Mouse (Mus musculus) heart, embryonic 11.5 days (tissue): ENCODE results near the gene 1700029I15Rik. TPM values are rescaled to one million over a fixed set of nuclear protein-coding genes. Genes with fewer than 3 reads are reported as not detected.
A peak's percentile ranks its signal among the peaks of the same experiment; 100 is the strongest.

Experiments
- ATAC-seq: fragments of 200-750 bp; cut with Nextera tagmentation; replicated peaks from 2 replicates; pipeline ENCODE4 v1.8.0; 2017; ENCODE audit warnings: moderate library complexity; ENCODE audit not compliant: insufficient number of reproducible peaks, low FRiP score, low TSS enrichment
- H3K27ac ChIP-seq: fragments of 300-500 bp; sonication (generic); 2 replicates; pipeline ENCODE4 v1.5.1; 2014; ENCODE audit warnings: mild to moderate bottlenecking, low read depth, low read length
- H3K27me3 ChIP-seq: fragments of 300-500 bp; sonication (generic); 2 replicates; pipeline ENCODE4 v1.6.1; 2014; ENCODE audit warnings: mild to moderate bottlenecking, low read length, mixed read lengths; ENCODE audit not compliant: control insufficient read depth, insufficient read depth
- H3K36me3 ChIP-seq: fragments of 300-500 bp; sonication (generic); 2 replicates; pipeline ENCODE4 v1.6.1; 2014; ENCODE audit warnings: mild to moderate bottlenecking, low read length, moderate library complexity, mixed read lengths; ENCODE audit not compliant: control insufficient read depth, insufficient read depth
- H3K4me1 ChIP-seq: fragments of 300-500 bp; sonication (generic); 2 replicates; pipeline ENCODE4 v1.6.1; 2014; ENCODE audit warnings: low read length; ENCODE audit not compliant: control insufficient read depth, insufficient read depth
- H3K4me2 ChIP-seq: fragments of 300-500 bp; sonication (generic); 2 replicates; pipeline ENCODE4 v1.6.1; 2014; ENCODE audit warnings: mild to moderate bottlenecking, moderate library complexity
- H3K4me3 ChIP-seq: fragments of 300-500 bp; sonication (generic); 2 replicates; pipeline ENCODE4 v1.5.1; 2014; ENCODE audit warnings: low read depth, low read length
- H3K9ac ChIP-seq: fragments of 300-500 bp; sonication (generic); 2 replicates; pipeline ENCODE4 v1.6.1; 2014; ENCODE audit warnings: mild to moderate bottlenecking, low read depth, low read length, moderate library complexity
- H3K9me3 ChIP-seq: fragments of 300-500 bp; sonication (generic); replicated peaks from 2 replicates; pipeline ENCODE4 v1.6.1; 2016; ENCODE audit warnings: low read length; ENCODE audit not compliant: control insufficient read depth
- WGBS: fragments of 180-500 bp; shearing (Covaris S2); extraction: QIAGEN DNeasy Blood & Tissue Kit; methylation state at CpG from one replicate; pipeline ENCODE4 v1.1.7; 2014; ENCODE audit not compliant: insufficient replicate concordance; 5-methylcytosine and 5-hydroxymethylcytosine counted together
- polyA plus RNA-seq: library from polyadenylated mRNA; unstranded; fragments of >200 nt; fragmentation: Nextera tagmentation; extraction: Ambion mirVana; gene quantifications from 2 replicates; pipeline ENCODE4 v1.2.1, GENCODE M21; 2014

Gene 1700029I15Rik
- polyA plus RNA-seq, 1 experiment from 2014 or later, result 0.67 TPM

DNA sequence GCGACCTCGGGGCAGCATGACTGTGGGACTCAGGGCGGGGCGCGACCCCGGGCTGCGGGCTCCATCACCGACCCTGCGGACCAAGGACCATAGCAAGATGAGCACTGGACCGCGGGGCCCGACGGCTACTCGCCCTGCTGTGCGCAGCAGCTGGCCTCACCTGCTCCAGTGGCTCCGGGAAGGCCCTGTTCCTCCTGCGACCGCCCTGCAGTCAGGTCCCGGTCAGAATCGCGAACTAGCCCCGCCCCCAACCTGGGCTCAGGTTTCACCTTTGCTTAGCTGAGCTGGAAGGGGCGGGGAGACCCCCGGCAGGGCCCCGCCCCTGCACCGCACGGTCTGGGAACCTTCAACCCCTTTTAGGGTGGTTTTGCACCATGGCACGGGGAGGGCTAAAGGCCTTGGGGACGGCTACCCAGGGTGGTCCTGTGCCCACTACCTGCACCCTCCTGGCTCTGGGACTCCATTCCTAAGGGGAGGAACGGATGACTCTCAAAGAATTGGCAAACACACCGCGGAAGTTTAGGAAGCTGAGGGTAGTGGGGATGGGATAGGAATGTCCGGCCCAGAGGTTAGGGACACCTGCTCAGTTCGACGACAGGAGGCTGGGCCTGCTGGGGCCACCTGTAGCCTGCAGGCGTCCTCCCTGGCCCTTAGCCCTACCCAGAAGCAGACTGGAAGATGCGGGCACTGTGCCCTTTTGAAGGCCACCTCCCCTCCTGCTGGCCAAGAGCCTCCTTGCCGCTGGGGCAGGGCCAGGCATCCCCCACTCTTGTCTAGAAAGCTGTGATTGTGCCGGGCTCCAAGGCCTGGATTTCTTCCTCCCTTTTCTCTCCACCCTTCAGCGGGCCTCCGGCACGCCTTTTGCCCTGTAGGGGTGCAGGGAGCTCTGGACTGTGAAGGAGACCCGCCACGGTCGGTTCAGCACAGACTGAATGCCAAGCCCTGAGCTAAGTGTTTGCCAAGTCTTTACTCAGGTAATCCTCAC lies 11.2 kb upstream of the 1700029I15Rik start:
- peak overlapping the region; percentile 52; the same call in 1 of the 2 replicates for H3K9ac ChIP-seq
- no peaks in the 10 kb centered on the region for H3K36me3 ChIP-seq
- H3K4me2 ChIP-seq, result peak overlapping the region; percentile 85
- H3K9me3 ChIP-seq, result no peaks in the 10 kb centered on the region
- peaks cover 25% of the 10 kb centered on the region for H3K4me1 ChIP-seq
- H3K4me3 ChIP-seq, result peak overlapping the region; percentile 46
- no peak overlapping the region for H3K27ac ChIP-seq
- H3K27me3 ChIP-seq, result peaks cover 55% of the 10 kb centered on the region
- WGBS, result 5% methylated on average over 44 of the region's 45 CpGs
- ATAC-seq, result 0 out of 2 replicates have a peak, but pooled peaks have one; percentile 3

- ATAC-seq, result no peak
- 27% methylated on average over 10 of the region's 10 CpGs for WGBS
- Histone ChIP-seq H3K4me1 (peaks cover 29% of the 10 kb centered on the region), H3K27me3 (peaks cover 51% of the 10 kb centered on the region), H3K4me2 (no peak overlapping the region), H3K36me3 (no peaks in the 10 kb centered on the region), H3K4me3 (no peak overlapping the region), H3K27ac (no peak overlapping the region), H3K9me3 (no peaks in the 10 kb centered on the region), H3K9ac (no peak overlapping the region)
These were observed 10.2 kb upstream of the 1700029I15Rik start for GRCm38 (mm10) chr2:92371971-92372690.

DNA sequence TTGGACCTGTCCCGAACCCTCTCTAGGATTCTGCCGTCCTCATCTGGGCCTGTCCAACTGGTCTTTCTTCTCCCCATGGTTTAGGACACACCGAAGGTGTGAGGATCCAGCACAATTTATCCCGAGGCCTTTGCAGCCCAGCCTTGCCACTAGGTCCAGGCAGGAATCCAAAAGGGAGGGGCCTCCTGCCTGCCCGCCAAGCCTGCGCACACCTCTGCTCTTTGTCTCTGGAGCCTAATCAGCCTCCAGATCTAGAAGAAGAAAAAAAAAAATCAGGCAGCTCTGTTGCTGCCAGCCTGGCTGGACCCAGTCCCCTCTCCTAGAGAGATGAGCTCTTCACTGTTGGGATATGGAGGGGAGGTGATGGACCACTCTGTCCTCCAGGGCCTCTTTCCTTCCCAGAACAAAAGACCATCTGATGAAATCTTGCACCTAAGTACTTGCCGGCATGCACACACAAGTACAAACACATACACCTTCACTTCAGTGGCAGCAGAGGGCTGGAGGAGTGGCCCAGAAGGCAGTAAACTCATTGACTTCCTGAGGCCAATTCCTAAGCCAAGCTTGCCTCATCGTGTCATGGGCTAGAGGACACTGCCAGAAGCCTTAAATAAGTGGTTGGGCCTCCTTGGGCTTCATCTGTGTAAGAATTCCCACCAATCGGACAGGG lies 9.4 kb upstream of the 1700029I15Rik start:
- Histone ChIP-seq H3K4me1 (peaks cover 26% of the 10 kb centered on the region), H3K27me3 (peaks cover 51% of the 10 kb centered on the region), H3K9me3 (no peaks in the 10 kb centered on the region), H3K36me3 (no peaks in the 10 kb centered on the region), H3K4me3 (no peak overlapping the region), H3K4me2 (no peak overlapping the region), H3K9ac (no peak overlapping the region), H3K27ac (no peak overlapping the region)
- no peak for ATAC-seq
- WGBS, result 57% methylated on average over 9 of the region's 9 CpGs

DNA sequence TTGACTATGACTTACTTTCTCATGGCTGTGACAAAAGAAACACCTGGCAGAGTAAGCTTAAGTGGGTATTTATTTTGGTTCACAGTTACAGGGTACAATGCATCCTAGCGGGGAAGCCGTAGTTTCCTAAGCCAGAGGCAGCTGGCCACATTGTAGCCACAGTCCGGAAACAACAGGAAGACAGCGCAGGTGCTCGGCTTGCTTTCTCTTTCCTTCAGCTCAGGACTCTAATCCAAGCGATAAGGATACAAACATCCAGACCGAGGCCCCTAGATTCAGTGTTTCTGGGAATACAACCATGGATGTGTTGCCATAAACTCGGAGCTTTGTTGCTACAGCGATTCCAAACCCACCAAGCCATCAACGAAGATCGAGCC lies 8.9 kb upstream of the 1700029I15Rik start:
- Histone ChIP-seq H3K9ac (no peak overlapping the region), H3K9me3 (no peaks in the 10 kb centered on the region), H3K27ac (no peak overlapping the region), H3K36me3 (peaks cover 1% of the 10 kb centered on the region; the same call in 1 of the 2 replicates), H3K4me3 (no peak overlapping the region), H3K4me1 (peaks cover 26% of the 10 kb centered on the region), H3K27me3 (peaks cover 49% of the 10 kb centered on the region), H3K4me2 (peak overlapping the region; percentile 98; the same call in 1 of the 2 replicates)
- no peak for ATAC-seq
- 74% methylated on average over 11 of the region's 11 CpGs for WGBS

GRCm38 (mm10) chr2:92374514-92374913 lies 7.8 kb upstream of the 1700029I15Rik start, which contains the start of the genes Pex16 and Large2:
TSS of gene Pex16 (plus strand) at chr2:92374676.
TSS of gene Large2 (minus strand) at chr2:92374869.
- H3K4me1 ChIP-seq, result peaks cover 26% of the 10 kb centered on the region
- H3K9me3 ChIP-seq, result no peaks in the 10 kb centered on the region
- H3K9ac ChIP-seq, result peak within 1 kb of the TSS; percentile 77
- H3K4me3 ChIP-seq, result peak within 1 kb of the TSS; percentile 75
- ATAC-seq, result no peak
- peaks cover 6% of the 10 kb centered on the region; the same call in 1 of the 2 replicates for H3K36me3 ChIP-seq
- H3K4me2 ChIP-seq, result peak within 1 kb of the TSS; percentile 98
- peaks cover 38% of the 10 kb centered on the region for H3K27me3 ChIP-seq
- WGBS, result 5% methylated on average over 16 of the region's 16 CpGs
- H3K27ac ChIP-seq, result peak within 1 kb of the TSS; percentile 88

- Histone ChIP-seq H3K27ac (peak overlapping the region; percentile 88), H3K36me3 (peaks cover 6% of the 10 kb centered on the region; the same call in 1 of the 2 replicates), H3K27me3 (peaks cover 32% of the 10 kb centered on the region), H3K4me2 (peak overlapping the region; percentile 98), H3K9ac (peak overlapping the region; percentile 77), H3K9me3 (no peaks in the 10 kb centered on the region), H3K4me3 (peak overlapping the region; percentile 75), H3K4me1 (peaks cover 26% of the 10 kb centered on the region)
- ATAC-seq, result peak; percentile 88
- 0% methylated on average over 29 of the region's 29 CpGs for WGBS
These were observed 7.2 kb upstream of the 1700029I15Rik start for GRCm38 (mm10) chr2:92375099-92375623.

- no peak for ATAC-seq
- H3K4me1 ChIP-seq, result peaks cover 20% of the 10 kb centered on the region
- H3K27ac ChIP-seq, result peak overlapping the region; percentile 88; the same call in 1 of the 2 replicates
- H3K4me3 ChIP-seq, result peak overlapping the region; percentile 75
- H3K36me3 ChIP-seq, result peaks cover 6% of the 10 kb centered on the region; the same call in 1 of the 2 replicates
- H3K9ac ChIP-seq, result peak overlapping the region; percentile 77
- H3K4me2 ChIP-seq, result peak overlapping the region; percentile 98
- no peaks in the 10 kb centered on the region for H3K9me3 ChIP-seq
- peaks cover 26% of the 10 kb centered on the region for H3K27me3 ChIP-seq
- WGBS, result 13% methylated on average over 10 of the region's 10 CpGs
These were observed 6.5 kb upstream of the 1700029I15Rik start for GRCm38 (mm10) chr2:92375788-92376187.
